Mouse (Mus musculus): Measurements from ENCODE around the gene Tbcb.

DNA sequence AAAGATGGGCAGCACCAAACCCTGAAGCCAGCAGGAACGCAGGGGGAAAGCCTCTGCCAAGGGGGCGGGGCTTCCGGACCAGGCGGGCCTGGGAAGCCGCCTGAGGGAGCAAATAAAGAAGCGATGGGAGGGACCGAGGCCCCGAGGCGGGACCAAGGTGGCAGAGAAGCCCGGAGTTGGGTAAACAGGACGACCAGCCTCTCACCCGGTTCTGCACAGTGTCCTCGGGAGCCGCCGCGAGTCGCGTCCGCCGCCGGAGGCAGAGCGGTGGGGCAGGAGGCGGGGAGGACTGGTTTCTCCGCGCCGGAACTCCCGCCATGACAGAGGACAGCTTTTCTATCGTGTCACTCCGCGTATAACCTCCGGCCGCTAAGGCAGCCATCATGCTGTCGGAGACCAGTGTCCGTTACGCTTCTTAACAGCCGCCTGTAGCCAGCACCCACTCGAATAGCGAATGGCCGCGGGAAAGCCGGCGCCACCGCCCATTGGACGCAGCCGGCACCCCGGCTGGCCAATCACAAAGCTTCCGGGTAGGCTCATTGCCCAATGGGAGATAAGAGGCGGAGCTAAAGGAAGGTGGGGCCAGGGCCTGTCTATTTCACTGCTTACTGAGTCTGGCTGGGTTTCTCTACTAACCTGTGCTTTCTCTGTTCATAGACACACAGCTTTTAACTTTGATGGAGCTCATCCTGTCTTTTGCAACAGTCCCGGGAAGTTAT is 48.0 kb upstream of the Tbcb start, which contains the start of the genes Thap8 and Wdr62:
- TF ChIP-seq FLI1 (IDR thresholded peaks at IDR 0.05; ENCODE audit: low read length) (peak; percentile 38; the same call in 1 of the 2 replicates), GATA1 (IDR thresholded peaks at IDR 0.05; ENCODE audit: borderline replicate concordance, low read length) (no peak)

Measured in megakaryocyte, embryonic 14.5 days (primary cell).